11 mouse cellular contexts compared by ENCODE assay signal in genomic region chr4:118090449-118090848, GRCm38 (mm10).
"Had no signal": no experiment of that assay in that cellular context is flagged by ENCODE, and none has a peak within 500 bp of the region (broad histone marks: within the 10 kb centered on the region; RNA-seq: fewer than 3 reads in every experiment).

No protein-coding gene starts in this region.

- H3K36me3 ChIP-seq: liver, embryonic 12.5 days; midbrain, embryonic 13.5 days; midbrain, embryonic 15.5 days; neural tube, embryonic 13.5 days; stomach, embryonic 15.5 days had no signal

- H3K4me2 ChIP-seq: liver, embryonic 12.5 days; lung, embryonic 14.5 days; midbrain, embryonic 11.5 days; midbrain, embryonic 13.5 days; midbrain, embryonic 15.5 days; neural tube, embryonic 13.5 days; stomach, embryonic 15.5 days had no signal

- H3K4me3 ChIP-seq: liver, embryonic 12.5 days; midbrain, embryonic 13.5 days; midbrain, embryonic 15.5 days; neural tube, embryonic 13.5 days; stomach, embryonic 15.5 days had no signal

- H3K4me1 ChIP-seq: midbrain, embryonic 13.5 days; midbrain, embryonic 15.5 days; stomach, embryonic 15.5 days had no signal

- H3K9ac ChIP-seq: liver, embryonic 12.5 days; liver, embryonic 14.5 days; lung, embryonic 14.5 days; midbrain, embryonic 13.5 days; midbrain, embryonic 15.5 days; neural tube, embryonic 13.5 days; stomach, embryonic 15.5 days had no signal

- ATAC-seq: liver, embryonic 12.5 days; midbrain, embryonic 13.5 days; midbrain, embryonic 15.5 days had no signal

- DNase-seq: right cerebral cortex, postnatal 25 days; thymus, adult 18-20 months had no signal

- H3K27ac ChIP-seq: liver, embryonic 12.5 days; liver, embryonic 14.5 days; midbrain, embryonic 13.5 days; midbrain, embryonic 15.5 days; neural tube, embryonic 13.5 days; stomach, embryonic 15.5 days; stomach, postnatal 0 days had no signal

- H3K27me3 ChIP-seq: liver, embryonic 12.5 days; midbrain, embryonic 13.5 days; midbrain, embryonic 15.5 days; neural tube, embryonic 13.5 days; stomach, embryonic 15.5 days had no signal

- H3K9me3 ChIP-seq: liver, embryonic 12.5 days; midbrain, embryonic 13.5 days; midbrain, embryonic 15.5 days; neural tube, embryonic 13.5 days; stomach, embryonic 15.5 days had no signal
